Mouse (Mus musculus): ENCODE measurements around the gene Slfn2. TPM values are rescaled to one million over a fixed set of nuclear protein-coding genes. Genes with fewer than 3 reads are reported as not detected.

Gene Slfn2
- polyA plus RNA-seq (2012; rRNA removed): 2.1 and 2.2 TPM in 2 replicates

DNA sequence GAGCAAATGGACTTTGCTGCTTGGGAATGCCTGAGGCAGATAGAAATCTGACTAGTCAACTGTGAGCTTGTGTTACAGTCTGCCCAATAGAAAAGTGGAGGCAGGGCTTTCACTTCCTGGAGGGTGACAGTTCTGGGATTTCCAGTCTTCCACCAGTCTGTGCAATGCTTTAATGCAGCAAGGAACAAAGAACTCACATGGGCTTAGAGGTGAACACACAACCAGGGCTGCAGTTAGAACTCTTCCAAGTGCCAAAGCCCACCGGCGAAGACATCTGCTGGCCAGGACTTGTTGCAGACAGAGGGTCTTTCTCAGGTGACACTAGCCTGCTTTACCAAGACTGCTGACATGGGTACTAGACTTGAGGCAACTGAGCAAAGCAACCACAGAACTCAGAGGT lies at the start of gene Slfn2:
TSS of gene Slfn2 (plus strand) at position 167 of the 400 bp plus-strand sequence.

DNA sequence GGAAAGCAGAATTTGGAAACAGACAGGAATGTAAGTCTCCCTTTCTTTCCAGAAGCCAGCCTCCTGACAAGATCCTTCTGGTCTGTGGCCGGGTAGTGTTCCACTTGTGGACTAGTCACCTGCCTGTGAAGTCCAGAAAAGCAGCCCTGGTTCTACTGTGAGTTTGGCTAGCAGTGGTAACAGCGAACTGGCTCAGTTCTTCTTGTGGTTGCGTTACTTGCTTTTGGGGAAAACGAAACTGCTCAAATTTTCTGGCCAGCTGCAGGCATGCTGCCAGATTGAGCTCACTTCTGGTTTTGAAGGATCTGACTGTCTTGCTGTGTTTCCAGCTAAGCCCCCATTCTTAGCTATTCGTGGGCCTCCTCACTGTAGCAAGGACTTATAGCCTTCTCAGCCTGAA lies 44.3 kb upstream of the Slfn2 start, which contains the start of gene Slfn8:
TSS of gene Slfn8 (minus strand) at position 190 of the 400 bp plus-strand sequence.

DNA sequence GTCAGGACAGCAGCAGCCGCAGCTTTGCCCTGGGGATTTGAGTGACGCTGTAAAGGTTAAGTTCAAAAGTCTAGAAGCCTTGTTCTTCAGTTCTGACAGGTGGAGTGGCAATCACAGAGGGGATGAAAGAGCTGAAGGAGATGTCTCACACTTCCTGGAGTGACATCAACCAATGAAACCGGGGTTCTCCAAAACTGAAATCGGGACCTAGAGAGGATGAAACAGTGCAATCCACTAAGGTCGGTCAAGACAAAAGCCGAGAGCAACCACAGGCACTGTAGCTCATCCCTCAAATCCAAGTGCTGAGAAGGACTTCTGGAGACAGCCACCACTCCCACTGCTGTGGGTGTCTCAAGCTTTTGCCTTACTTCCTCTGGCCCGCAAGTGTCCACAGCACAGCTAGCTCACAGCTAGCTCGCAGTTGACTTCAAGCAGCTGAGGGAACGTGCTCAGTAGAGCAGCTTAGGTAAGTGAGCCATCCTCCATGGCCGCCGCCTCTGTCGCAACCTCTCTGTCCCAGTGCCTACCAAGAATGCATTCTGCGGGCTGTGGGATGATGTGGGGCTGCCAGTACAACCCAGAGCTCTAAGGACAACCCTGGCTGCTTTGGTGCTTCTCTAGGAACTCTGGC lies 51.8 kb downstream of the Slfn2 start, which contains the start of gene Slfn1:
TSS of gene Slfn1 (plus strand) at position 253 of the 631 bp plus-strand sequence.

Other genes starting within 250 kb of the Slfn2 start
- 17.8 and 21.8 TPM in 2 replicates for gene Rffl, start 193.9 kb upstream of the Slfn2 start, polyA plus RNA-seq (2012; rRNA removed)
- gene Rad51d, start 174.5 kb upstream of the Slfn2 start, polyA plus RNA-seq (2012; rRNA removed): 16.4 and 16.5 TPM in 2 replicates
- 0.47 and 0.56 TPM in 2 replicates for gene Fndc8, start 173.0 kb upstream of the Slfn2 start, polyA plus RNA-seq (2012; rRNA removed)
- 35.4 and 36.8 TPM in 2 replicates for gene Nle1, start 156.7 kb upstream of the Slfn2 start, polyA plus RNA-seq (2012; rRNA removed)
- 1.0 and 1.6 TPM in 2 replicates for gene Unc45b, start 154.6 kb upstream of the Slfn2 start, polyA plus RNA-seq (2012; rRNA removed)
- 0.74 and 2.1 TPM in 2 replicates for gene Slfn5, start 113.8 kb upstream of the Slfn2 start, polyA plus RNA-seq (2012; rRNA removed)
- 0.97 and 1.2 TPM in 2 replicates for gene Slfn9, start 73.3 kb upstream of the Slfn2 start, polyA plus RNA-seq (2012; rRNA removed)
- 0.23 and 0.30 TPM in 2 replicates for gene Slfn8, start 44.3 kb upstream of the Slfn2 start, polyA plus RNA-seq (2012; rRNA removed)
- gene Slfn1, start 51.7 kb downstream of the Slfn2 start, polyA plus RNA-seq (2012; rRNA removed): 0.15 and 0.20 TPM in 2 replicates
- gene Slfn4, start 110.1 kb downstream of the Slfn2 start, polyA plus RNA-seq (2012; rRNA removed): 5.8 and 10.8 TPM in 2 replicates
- 0.07 and 0.15 TPM in 2 replicates for gene Slfn3, start 126.2 kb downstream of the Slfn2 start, polyA plus RNA-seq (2012; rRNA removed)
- not detected in 2 replicates for gene Slfn14, start 221.6 kb downstream of the Slfn2 start, polyA plus RNA-seq (2012; rRNA removed)
- 25.1 and 28.0 TPM in 2 replicates for gene Ap2b1, start 233.9 kb downstream of the Slfn2 start, polyA plus RNA-seq (2012; rRNA removed)
- gene Pex12, start 237.5 kb downstream of the Slfn2 start, polyA plus RNA-seq (2012; rRNA removed): 7.2 and 7.7 TPM in 2 replicates

Data from colon, adult 2 months (tissue).